Mouse (Mus musculus) adipocyte (in vitro differentiated cells): Measurements from ENCODE around the gene Ap5m1.

Experiments
- DNase-seq: peaks from one replicate; pipeline ENCODE4 v3.0.0-alpha.2; 2016; ENCODE audit warnings: low spot score

Ap5m1 gene

GRCm38 (mm10) chr14:49127162-49127779 is 61.4 kb downstream of the Ap5m1 start:
- DNase-seq, result no peak

- no peak for DNase-seq
These were observed 62.8 kb downstream of the Ap5m1 start for GRCm38 (mm10) chr14:49128544-49129263.

- DNase-seq, result no peak
These were observed 66.5 kb downstream of the Ap5m1 start for GRCm38 (mm10) chr14:49132391-49132790.

GRCm38 (mm10) chr14:49138171-49138570 is 72.3 kb downstream of the Ap5m1 start:
- DNase-seq, result no peak

- no peak for DNase-seq
These were observed 74.9 kb downstream of the Ap5m1 start for GRCm38 (mm10) chr14:49140756-49141155.
